Mouse (Mus musculus) MEL (cell line): ENCODE measurements around the gene Gm15319. TPM values are rescaled to one million over a fixed set of nuclear protein-coding genes. Genes with fewer than 3 reads are reported as not detected.
"Not testable (repeated sequence)": the region's sequence is repeated elsewhere in the genome, so short reads cannot be mapped to it uniquely, and the experiment has no call there.

Source experiments
- DNase-seq: peaks from one replicate; pipeline ENCODE4 v3.0.0; 2011; ENCODE audit warnings: low read depth, low spot score
- H3K27ac ChIP-seq: 2 replicates; pipeline ENCODE4 v1.5.1; 2012; ENCODE audit warnings: low read depth, mild to moderate bottlenecking, control low read depth, low read length, moderate library complexity; ENCODE audit not compliant: control insufficient read depth
- H3K27me3 ChIP-seq, 2 experiments: fragments of 150-350 bp in 1 of 2; sonication (generic) in 1 of 2; 2 replicates each; pipeline ENCODE4 v1.6.1; 2012; ENCODE audit warnings: low read length in 2 of 2, mild to moderate bottlenecking in 2 of 2, improper control_type of control experiment in 1 of 2, moderate library complexity in 1 of 2; ENCODE audit not compliant: insufficient read depth in 2 of 2, control insufficient read depth in 1 of 2
- H3K36me3 ChIP-seq, 2 experiments: 2 replicates each; pipeline ENCODE4 v1.6.1; 2012 to 2014; ENCODE audit warnings: low read length in 2 of 2, improper control_type of control experiment in 1 of 2, inconsistent platforms in 1 of 2, mild to moderate bottlenecking in 1 of 2; ENCODE audit not compliant: insufficient read depth in 2 of 2, control insufficient read depth in 1 of 2
- H3K4me1 ChIP-seq, 2 experiments: fragments of 150-350 bp in 1 of 2; sonication (generic) in 1 of 2; 2 replicates each; pipeline ENCODE4 v1.6.1; 2012; ENCODE audit warnings: low read length in 2 of 2, improper control_type of control experiment in 1 of 2, mild to moderate bottlenecking in 1 of 2; ENCODE audit not compliant: insufficient read depth in 2 of 2, control insufficient read depth in 1 of 2
- H3K4me3 ChIP-seq, 2 experiments: fragments of 150-350 bp in 1 of 2; sonication (generic) in 1 of 2; 2 replicates each; pipeline ENCODE4 v1.5.1; 2012; ENCODE audit warnings: low read depth in 2 of 2, low read length in 2 of 2, mild to moderate bottlenecking in 2 of 2, moderate library complexity in 2 of 2, control low read depth in 1 of 2, improper control_type of control experiment in 1 of 2; ENCODE audit not compliant: control insufficient read depth in 1 of 2, insufficient read depth in 1 of 2
- H3K79me2 ChIP-seq: 2 replicates; pipeline ENCODE4 v1.6.1; 2012; ENCODE audit warnings: mild to moderate bottlenecking, low read length, moderate library complexity; ENCODE audit not compliant: control insufficient read depth, poor library complexity, insufficient read depth
- H3K9ac ChIP-seq: 2 replicates; pipeline ENCODE4 v1.6.1; 2012; ENCODE audit warnings: low read depth, mild to moderate bottlenecking, control low read depth, low read length, moderate library complexity; ENCODE audit not compliant: control insufficient read depth, poor library complexity, severe bottlenecking
- H3K9me3 ChIP-seq: fragments of 150-350 bp; sonication (generic); replicated peaks from 2 replicates; pipeline ENCODE4 v1.6.1; 2012; ENCODE audit warnings: mild to moderate bottlenecking, low read length, improper control_type of control experiment, moderate library complexity; ENCODE audit not compliant: insufficient read depth
- polyA plus RNA-seq, 2 experiments: library from polyadenylated mRNA; stranded (reverse) in 1 of 2; unstranded in 1 of 2; fragments of >175 nt in 1 of 2; fragments of >200 nt in 1 of 2; gene quantifications; 2 replicates each; pipeline versions ENCODE4 v1.2.1 to v1.2.4; 2012; ENCODE audit warnings: low replicate concordance in 2 of 2, low read depth in 1 of 2; ENCODE audit not compliant: insufficient read length in 2 of 2, insufficient read depth in 1 of 2, missing spikeins in 1 of 2
- total RNA-seq: library from RNA; depleted of rRNA; stranded (reverse); fragments of 300-350 nt; gene quantifications from 2 replicates; pipeline ENCODE4 v1.2.3, GENCODE M21; 2012

The Gm15319 gene
- total and polyA plus RNA-seq, 3 experiments = not detected

DNA sequence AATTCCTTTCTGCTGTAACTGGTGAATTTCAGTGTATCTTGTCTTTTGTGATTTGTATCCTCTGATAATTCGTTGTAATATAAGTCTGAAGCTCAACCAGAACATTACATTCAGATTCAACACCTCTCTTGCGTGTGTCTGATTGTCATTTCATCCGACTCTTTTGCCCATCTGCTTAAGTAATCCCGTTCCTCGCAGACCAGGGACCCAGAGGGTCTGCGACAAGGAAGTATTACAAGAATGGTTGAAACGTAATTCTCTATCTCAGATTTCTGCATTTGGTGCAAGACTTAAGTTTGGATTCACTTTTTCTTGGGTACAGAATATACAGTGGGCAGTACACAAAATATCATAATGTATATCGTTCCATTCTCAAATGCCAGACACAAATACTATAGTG lies 73.0 kb downstream of the Gm15319 start:
- H3K9ac ChIP-seq, H3K79me2 ChIP-seq, H3K27me3 ChIP-seq, H3K4me1 ChIP-seq, H3K27ac ChIP-seq, H3K4me3 ChIP-seq, H3K9me3 ChIP-seq, DNase-seq, H3K36me3 ChIP-seq: not testable (repeated sequence)

DNA sequence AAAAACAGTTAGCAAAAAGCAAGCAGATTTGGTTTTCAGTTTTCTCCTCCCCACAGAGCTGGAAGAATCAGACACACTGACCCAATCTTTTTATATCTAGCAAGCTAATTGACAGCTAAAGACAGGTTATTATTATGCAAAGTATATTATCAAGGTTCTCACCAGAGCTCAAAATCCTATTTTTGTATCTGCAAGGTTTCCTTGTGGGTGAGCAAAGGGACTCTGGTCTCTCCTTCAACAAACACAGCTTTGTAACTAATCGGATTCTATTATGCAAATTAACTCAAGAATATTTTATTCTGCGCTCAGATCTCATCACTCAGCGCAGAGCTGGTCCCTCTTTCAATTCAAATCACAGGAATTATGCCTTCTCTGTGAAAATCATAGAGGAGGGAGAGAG lies 74.1 kb downstream of the Gm15319 start:
- not testable (repeated sequence) for H3K27me3 ChIP-seq, H3K79me2 ChIP-seq, H3K9me3 ChIP-seq, DNase-seq, H3K4me1 ChIP-seq, H3K4me3 ChIP-seq, H3K36me3 ChIP-seq, H3K27ac ChIP-seq, H3K9ac ChIP-seq

GRCm38 (mm10) chr8:20287706-20288105 lies 75.3 kb downstream of the Gm15319 start:
- H3K9me3 ChIP-seq, H3K36me3 ChIP-seq, H3K27me3 ChIP-seq, H3K79me2 ChIP-seq, H3K4me3 ChIP-seq, DNase-seq, H3K4me1 ChIP-seq, H3K9ac ChIP-seq, H3K27ac ChIP-seq: not testable (repeated sequence)
